9 mouse cellular contexts compared by ENCODE assay signal in the genomic region with DNA sequence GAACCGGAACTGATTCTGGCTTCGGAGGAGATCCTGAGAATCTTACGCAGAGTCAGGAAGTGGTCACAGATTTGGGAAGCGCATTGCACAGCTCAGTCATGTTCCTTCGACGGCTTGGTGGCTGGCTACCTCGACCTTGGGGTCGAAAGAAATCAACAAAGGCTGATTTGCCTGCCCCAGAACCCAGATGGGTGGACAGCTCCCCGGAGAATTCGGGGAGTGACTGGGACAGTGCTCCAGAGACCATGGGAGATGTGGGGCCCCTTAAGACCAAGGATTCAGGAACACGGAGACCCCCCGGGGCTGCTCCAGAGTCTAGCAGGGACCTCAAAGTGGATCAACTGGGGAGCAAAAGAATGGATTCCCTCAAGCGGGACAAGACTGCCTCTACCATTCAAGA. TPM values are rescaled to one million over a fixed set of nuclear protein-coding genes. Genes with fewer than 3 reads are reported as not detected.
DNase-seq lines count a peak whose midpoint lies in the region; ATAC-seq and TF ChIP-seq lines count a peak whose summit lies in the region.
"Had no signal": no experiment of that assay in that cellular context is flagged by ENCODE, and none has a peak within 500 bp of the region (broad histone marks: within the 10 kb centered on the region; RNA-seq: fewer than 3 reads in every experiment).

No protein-coding gene starts in this region.

- DNase-seq in adrenal gland, postnatal 14 days, result peak; percentile 40
- DNase-seq in adrenal gland, postnatal 4 days (ENCODE audit: low spot score in 2 of 2), result no peak
- no peak for DNase-seq in testis, postnatal 10 days (ENCODE audit: low spot score)
- no peak for DNase-seq in frontal cortex, postnatal 25 days (ENCODE audit: low spot score in 2 of 2)
- no peak for DNase-seq in frontal cortex, postnatal 14 days (ENCODE audit: low spot score in 2 of 2)
- DNase-seq in cerebellum, adult 18-20 months, result no peak

- H3K4me2 ChIP-seq in liver, embryonic 15.5 days, result peak overlapping the region; percentile 90

- TF ChIP-seq CTCF in testis, adult 2 months (IDR thresholded peaks at IDR 0.05; ENCODE audit: control insufficient read depth, insufficient read depth, insufficient replicate concordance, low read depth, low read length), result no peak

- peak overlapping the region; percentile 88 for H3K4me3 ChIP-seq in testis, adult 2 months (ENCODE audit: control insufficient read depth, low read depth, low read length)
- peak overlapping the region; percentile 70 for H3K4me3 ChIP-seq in liver, embryonic 15.5 days (replicated peaks)

- TF ChIP-seq POLR2A in testis, adult 2 months (IDR thresholded peaks at IDR 0.05; ENCODE audit: control insufficient read depth, low read depth, low read length), result no peak

- 40% methylated on average over 13 of the region's 13 CpGs for WGBS in liver, embryonic 15.5 days (ENCODE audit: insufficient replicate concordance)

- peaks cover 20% of the 10 kb centered on the region for H3K4me1 ChIP-seq in testis, adult 2 months (ENCODE audit: control insufficient read depth, insufficient read depth, low read length)
- peaks cover 72% of the 10 kb centered on the region for H3K4me1 ChIP-seq in liver, embryonic 15.5 days (replicated peaks)

- no peaks in the 10 kb centered on the region; the same call in 1 of the 2 replicates for H3K36me3 ChIP-seq in testis, adult 2 months (ENCODE audit: control insufficient read depth, insufficient read depth, low read length)
- peaks cover 43% of the 10 kb centered on the region for H3K36me3 ChIP-seq in liver, embryonic 15.5 days (replicated peaks)

- peak overlapping the region; percentile 85 for H3K9ac ChIP-seq in liver, embryonic 15.5 days

- H3K27me3 ChIP-seq in testis, adult 2 months (ENCODE audit: control insufficient read depth, insufficient read depth, low read length), result no peaks in the 10 kb centered on the region
- H3K27me3 ChIP-seq in liver, embryonic 15.5 days, result no peaks in the 10 kb centered on the region

- no peaks in the 10 kb centered on the region for H3K9me3 ChIP-seq in liver, embryonic 15.5 days (replicated peaks)

- no peak overlapping the region; the same call in 1 of the 2 replicates for H3K27ac ChIP-seq in testis, adult 2 months (ENCODE audit: control insufficient read depth, insufficient read depth, low read depth, low read length)
- peak overlapping the region; percentile 91 for H3K27ac ChIP-seq in liver, embryonic 15.5 days (replicated peaks)

- ATAC-seq in liver, embryonic 15.5 days (ENCODE audit: insufficient read depth), result no peak

RNA-seq across cellular contexts. Expression of gene D17H6S53E, which starts 0.8 kb away (rescaled TPM):
- 23.6 and 24.8 TPM in 2 replicates for total RNA-seq in adrenal gland, postnatal 14 days (2021)
- 10 to 100 TPM; 29.0 to 30.9 TPM for total RNA-seq in adrenal gland, postnatal 4 days (2021)
- polyA plus RNA-seq in testis, adult 2 months (2012; rRNA removed), result 0.91 and 2.5 TPM in 2 replicates
- polyA plus RNA-seq in liver, embryonic 15.5 days (2015; fragmentation: Nextera tagmentation; extraction: Ambion mirVana), result 2.2 and 2.5 TPM in 2 replicates

RNA-seq across cellular contexts. Expression of gene Apom, which starts 4.8 kb away (rescaled TPM):
- 3.3 and 35.6 TPM in 2 replicates for total RNA-seq in adrenal gland, postnatal 14 days (2021)
- total RNA-seq in adrenal gland, postnatal 4 days (2021), result 10 to 100 TPM in 1 of 2 experiments, 1 to 10 TPM in 1; 6.9 to 54.4 TPM
- 0.41 and 0.48 TPM in 2 replicates for polyA plus RNA-seq in testis, adult 2 months (2012; rRNA removed)
- polyA plus RNA-seq in liver, embryonic 15.5 days (2015; fragmentation: Nextera tagmentation; extraction: Ambion mirVana), result 853 and 907 TPM in 2 replicates
- total RNA-seq: common myeloid progenitor, adult 5-6 weeks had no signal

RNA-seq across cellular contexts. Expression of gene Csnk2b, which starts 5.2 kb away (rescaled TPM):
- 210 and 214 TPM in 2 replicates for total RNA-seq in adrenal gland, postnatal 14 days (2021)
- total RNA-seq in adrenal gland, postnatal 4 days (2021), result 100 to 1,000 TPM; 199 to 211 TPM
- polyA plus RNA-seq in testis, adult 2 months (2012; rRNA removed), result 3,095 and 3,228 TPM in 2 replicates
- 125 TPM in 2 replicates for polyA plus RNA-seq in liver, embryonic 15.5 days (2015; fragmentation: Nextera tagmentation; extraction: Ambion mirVana)

RNA-seq across cellular contexts. Expression of gene Gpank1, which starts 5.8 kb away (rescaled TPM):
- total RNA-seq in adrenal gland, postnatal 14 days (2021), result 11.3 and 12.3 TPM in 2 replicates
- total RNA-seq in adrenal gland, postnatal 4 days (2021), result 10 to 100 TPM; 14.7 TPM
- polyA plus RNA-seq in testis, adult 2 months (2012; rRNA removed), result 70.0 and 73.6 TPM in 2 replicates
- polyA plus RNA-seq in liver, embryonic 15.5 days (2015; fragmentation: Nextera tagmentation; extraction: Ambion mirVana), result 12.8 and 15.5 TPM in 2 replicates

RNA-seq across cellular contexts. Expression of gene Bag6, which starts 8.0 kb away (rescaled TPM):
- 357 and 375 TPM in 2 replicates for total RNA-seq in adrenal gland, postnatal 14 days (2021)
- 100 to 1,000 TPM; 425 to 435 TPM for total RNA-seq in adrenal gland, postnatal 4 days (2021)
- polyA plus RNA-seq in testis, adult 2 months (2012; rRNA removed), result 709 and 791 TPM in 2 replicates
- polyA plus RNA-seq in liver, embryonic 15.5 days (2015; fragmentation: Nextera tagmentation; extraction: Ambion mirVana), result 19.3 and 20.0 TPM in 2 replicates
